Mouse (Mus musculus) lung, adult 2 months (tissue): ENCODE data around the gene Ncl. TPM values are rescaled to one million over a fixed set of nuclear protein-coding genes. Genes with fewer than 3 reads are reported as not detected.

Experiments used
- DNase-seq: peaks from one replicate; pipeline ENCODE4 v3.0.0; 2022
- H3K4me1 ChIP-seq: fragments of 200-500 bp; 2 replicates; pipeline ENCODE4 v1.6.1; 2011; ENCODE audit warnings: low read length; ENCODE audit not compliant: control insufficient read depth, insufficient read depth
- H3K4me3 ChIP-seq: fragments of 200-500 bp; replicated peaks from 2 replicates; pipeline ENCODE3; 2011; ENCODE audit warnings: low read depth, mild to moderate bottlenecking, control low read depth, low read length; ENCODE audit errors: extremely low read depth
- CTCF ChIP-seq: fragments of 200-500 bp; IDR thresholded peaks from 2 replicates; pipeline ENCODE4 v1.5.1; 2011; ENCODE audit warnings: mild to moderate bottlenecking, low read length, control low read depth; ENCODE audit not compliant: insufficient read depth
- POLR2A ChIP-seq: fragments of 200-500 bp; IDR thresholded peaks from 2 replicates; pipeline ENCODE4 v1.6.1; 2011; ENCODE audit warnings: low read depth, mild to moderate bottlenecking, control low read depth, low read length, borderline replicate concordance; ENCODE audit errors: extremely low read depth
- WGBS: fragments of 180-500 bp; shearing (Covaris S2); methylation state at CpG from one replicate; pipeline ENCODE4 v1.1.7; 2018; 5-methylcytosine and 5-hydroxymethylcytosine counted together
- polyA plus RNA-seq: library from polyadenylated mRNA; depleted of rRNA; stranded (reverse); fragments of >200 nt; gene quantifications from 2 replicates; pipeline ENCODE4 v1.2.3, GENCODE M21; 2012; rRNA removed

Ncl gene
- polyA plus RNA-seq, result 6.1 and 8.1 TPM in 2 replicates

GRCm38 (mm10) chr1:86358906-86359797 is at the start of gene Ncl:
Gene Ncl, minus strand, starts transcription at chr1:86359400.
- peak; percentile 93 for DNase-seq
- peak within 1 kb of the TSS; percentile 99 for H3K4me3 ChIP-seq
- TF ChIP-seq POLR2A (peak; percentile 100), CTCF (no peak)
- peaks cover 7% of the 10 kb centered on the region for H3K4me1 ChIP-seq
- WGBS, result under 1% methylated on average over 102 of the region's 102 CpGs

- no peak for DNase-seq
- WGBS, result 89% methylated on average over 10 of the region's 10 CpGs
- TF ChIP-seq POLR2A (no peak), CTCF (no peak)
- no peak overlapping the region for H3K4me3 ChIP-seq
- peaks cover 2% of the 10 kb centered on the region; the same call in 1 of the 2 replicates for H3K4me1 ChIP-seq
These were observed 49.3 kb upstream of the Ncl start for GRCm38 (mm10) chr1:86408515-86408914.

- H3K4me3 ChIP-seq, result no peak overlapping the region
- WGBS, result 33% methylated on average over 8 of the region's 8 CpGs
- TF ChIP-seq POLR2A, result no peak
- TF ChIP-seq CTCF, result no peak
- H3K4me1 ChIP-seq, result peaks cover 2% of the 10 kb centered on the region; the same call in 1 of the 2 replicates
- no peak for DNase-seq
These were observed 47.7 kb upstream of the Ncl start for GRCm38 (mm10) chr1:86406914-86407313.

GRCm38 (mm10) chr1:86406313-86406712 is 47.1 kb upstream of the Ncl start:
- 52% methylated on average over 4 of the region's 4 CpGs for WGBS
- no peak for DNase-seq
- H3K4me3 ChIP-seq, result no peak overlapping the region
- no peak for TF ChIP-seq CTCF
- TF ChIP-seq POLR2A, result no peak
- peaks cover 2% of the 10 kb centered on the region; the same call in 1 of the 2 replicates for H3K4me1 ChIP-seq

GRCm38 (mm10) chr1:86404834-86405233 is 45.6 kb upstream of the Ncl start:
- DNase-seq, result no peak
- WGBS, result 63% methylated on average over 5 of the region's 5 CpGs
- TF ChIP-seq POLR2A (no peak), CTCF (peak; percentile 67)
- H3K4me3 ChIP-seq, result no peak overlapping the region
- H3K4me1 ChIP-seq, result peaks cover 2% of the 10 kb centered on the region; the same call in 1 of the 2 replicates

- H3K4me1 ChIP-seq, result peaks cover 10% of the 10 kb centered on the region
- no peak overlapping the region for H3K4me3 ChIP-seq
- no peak for DNase-seq
- no peak for TF ChIP-seq CTCF
- TF ChIP-seq POLR2A, result no peak
- 64% methylated on average over 8 of the region's 8 CpGs for WGBS
These were observed 41.0 kb upstream of the Ncl start for GRCm38 (mm10) chr1:86400096-86400754.

- WGBS, result 68% methylated on average over 3 of the region's 3 CpGs
- DNase-seq, result no peak
- TF ChIP-seq CTCF, result no peak
- no peak for TF ChIP-seq POLR2A
- H3K4me3 ChIP-seq, result no peak overlapping the region
- H3K4me1 ChIP-seq, result peaks cover 10% of the 10 kb centered on the region
These were observed 40.1 kb upstream of the Ncl start for GRCm38 (mm10) chr1:86399322-86399721.

- no peak overlapping the region for H3K4me3 ChIP-seq
- DNase-seq, result peak; percentile 24
- peaks cover 10% of the 10 kb centered on the region for H3K4me1 ChIP-seq
- 23% methylated on average over 7 of the region's 7 CpGs for WGBS
- TF ChIP-seq POLR2A (no peak), CTCF (no peak)
These were observed 39.0 kb upstream of the Ncl start for GRCm38 (mm10) chr1:86398222-86398621.

- H3K4me1 ChIP-seq, result peaks cover 10% of the 10 kb centered on the region
- no peak overlapping the region for H3K4me3 ChIP-seq
- 35% methylated on average over 8 of the region's 8 CpGs for WGBS
- TF ChIP-seq POLR2A (no peak), CTCF (no peak)
- no peak for DNase-seq
These were observed 38.4 kb upstream of the Ncl start for GRCm38 (mm10) chr1:86397621-86398020.
